In genomic region chr5:64503514-64503913, GRCm38 (mm10) we compare ENCODE assay signal across 9 mouse cellular contexts.
DNase-seq lines count a peak whose midpoint lies in the region; ATAC-seq and TF ChIP-seq lines count a peak whose summit lies in the region.
"Had no signal": no experiment of that assay in that cellular context is flagged by ENCODE, and none has a peak within 500 bp of the region (broad histone marks: within the 10 kb centered on the region; RNA-seq: fewer than 3 reads in every experiment).

No protein-coding gene starts in this region.

- H3K4me1 ChIP-seq in E14TG2a.4 (replicated peaks; ENCODE audit: low read depth, low read length), result peaks cover 78% of the 10 kb centered on the region
- peaks cover 29% of the 10 kb centered on the region for H3K4me1 ChIP-seq in heart, embryonic 10.5 days

- peaks cover 8% of the 10 kb centered on the region for H3K36me3 ChIP-seq in E14TG2a.4 (ENCODE audit: insufficient read depth, low read length)
- H3K36me3 ChIP-seq in heart, embryonic 10.5 days, result no peaks in the 10 kb centered on the region
- H3K36me3 ChIP-seq: hindbrain, embryonic 15.5 days had no signal

- no peak for TF ChIP-seq CTCF in E14TG2a.4 (conservative IDR thresholded peaks at IDR 0.05; ENCODE audit: low read length)

- peak; percentile 70 for DNase-seq in layer of hippocampus, adult 11-12 months (ENCODE audit: low spot score)
- DNase-seq in layer of hippocampus, postnatal 25 days (ENCODE audit: extremely low spot score in 1 of 2, low spot score in 1 of 2), result no peak
- peak; percentile 87 for DNase-seq in adrenal gland, postnatal 14 days
- no peak for DNase-seq in heart, embryonic 10.5 days (ENCODE audit: low spot score)
- peak; percentile 58 to 69 for DNase-seq in kidney, postnatal 36 days
- DNase-seq in skeletal muscle tissue, adult 2 months (ENCODE audit: low read depth, low spot score), result peak; percentile 74

- H3K27me3 ChIP-seq in E14TG2a.4 (ENCODE audit: insufficient read depth, low read length), result no peaks in the 10 kb centered on the region
- no peaks in the 10 kb centered on the region for H3K27me3 ChIP-seq in heart, embryonic 10.5 days (ENCODE audit: insufficient read depth, poor library complexity, severe bottlenecking)
- H3K27me3 ChIP-seq: hindbrain, embryonic 15.5 days had no signal

- 47% methylated on average over 4 of the region's 4 CpGs for WGBS in heart, embryonic 10.5 days

- H3K9me3 ChIP-seq in E14TG2a.4 (ENCODE audit: low read length), result peaks cover 8% of the 10 kb centered on the region
- no peaks in the 10 kb centered on the region for H3K9me3 ChIP-seq in heart, embryonic 10.5 days
- H3K9me3 ChIP-seq: hindbrain, embryonic 15.5 days had no signal

- no peak for ATAC-seq in inflammation-experienced regulatory T-cells, adult 6 months

- H3K4me3 ChIP-seq in E14TG2a.4 (replicated peaks; ENCODE audit: low read length), result peak overlapping the region; percentile 0; the same call in 1 of the 2 replicates
- no peak overlapping the region for H3K4me3 ChIP-seq in heart, embryonic 10.5 days
- H3K4me3 ChIP-seq: hindbrain, embryonic 15.5 days had no signal

- H3K27ac ChIP-seq in heart, embryonic 10.5 days, result peak overlapping the region; percentile 73
- H3K27ac ChIP-seq: hindbrain, embryonic 15.5 days had no signal

Comparison
In these comparisons a context has a peak if more than half of its experiments do, and no peak if none do; other contexts are left out.
1. DNase-seq: peak in layer of hippocampus, adult 11-12 months (single experiment), adrenal gland, postnatal 14 days (single experiment), kidney, postnatal 36 days (2 of 2) and skeletal muscle tissue, adult 2 months (single experiment); none in layer of hippocampus, postnatal 25 days (0 of 2) and heart, embryonic 10.5 days (single experiment).